Mouse (Mus musculus) E14TG2a.4 (cell line): Measurements from ENCODE around the gene Lrp5.

Experiments used
- CTCF ChIP-seq: conservative IDR thresholded peaks from 2 replicates; pipeline ENCODE4 v1.5.1; 2014; ENCODE audit warnings: low read length
- POU5F1 ChIP-seq: IDR thresholded peaks from 2 replicates; pipeline ENCODE4 v1.6.1; 2014; ENCODE audit warnings: low read length, borderline replicate concordance

DNA sequence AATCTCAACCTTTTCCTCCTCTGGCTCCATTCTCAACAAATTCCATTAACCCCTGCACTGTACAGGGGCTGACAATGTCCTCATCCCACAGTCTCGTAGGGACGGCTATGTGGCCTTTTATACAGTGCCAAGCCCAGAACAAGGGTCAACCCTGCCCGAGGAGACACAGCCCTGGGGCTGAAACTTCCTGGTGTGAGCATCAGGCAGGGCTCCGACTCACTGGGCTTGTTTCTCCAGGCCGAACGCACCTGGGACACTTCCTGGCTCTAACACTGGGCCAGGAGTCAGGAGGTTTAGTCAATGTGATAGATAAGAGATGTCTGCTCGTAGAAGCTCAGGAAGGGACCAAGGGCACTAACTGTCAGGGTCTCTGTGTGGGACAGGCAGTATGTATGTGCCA is 54.3 kb downstream of the Lrp5 start:
- no peak for TF ChIP-seq CTCF
- no peak for TF ChIP-seq POU5F1
